Mouse (Mus musculus) spleen, postnatal 10 days (tissue): ENCODE measurements around the gene Cenpm.

Source experiments
- DNase-seq, 2 experiments: peaks; one replicate each; pipeline ENCODE4 v3.0.0; 2021 to 2022; ENCODE audit warnings: low spot score in 2 of 2

Gene Cenpm

DNA sequence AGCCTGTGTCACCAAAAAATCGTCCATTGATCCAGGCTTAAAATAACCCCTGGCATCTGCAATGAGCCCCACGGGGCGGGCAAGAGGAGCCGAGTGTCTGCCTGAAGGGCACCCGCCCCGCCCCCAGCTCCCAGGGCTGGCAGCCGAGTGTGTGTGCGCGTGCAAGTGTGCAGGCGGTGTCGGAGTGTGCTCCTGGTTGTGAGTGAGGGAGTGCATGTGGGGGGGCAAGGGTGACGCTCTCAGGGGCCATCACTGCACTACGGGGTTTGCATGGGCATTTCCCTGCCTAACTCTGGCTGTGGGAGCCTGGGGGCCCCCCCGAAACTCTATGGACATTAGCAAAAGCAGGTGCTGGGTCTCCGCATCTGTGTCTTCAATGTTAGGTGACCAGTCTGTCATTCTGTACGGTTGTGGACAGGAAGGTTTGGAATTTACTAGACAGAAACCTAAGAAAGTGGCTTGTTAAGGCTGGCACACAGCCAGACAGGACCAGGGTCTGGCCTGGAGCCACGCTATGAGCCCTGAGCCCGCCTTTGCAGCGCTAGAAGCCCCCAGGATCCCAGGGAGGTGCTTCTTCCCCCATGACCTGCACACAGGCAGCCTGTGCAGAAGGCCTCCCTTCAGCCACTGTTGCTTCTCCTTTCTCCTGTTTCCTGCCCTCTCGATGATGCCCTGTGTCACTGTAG lies 28.3 kb downstream of the Cenpm start:
- DNase-seq, result no peak

DNA sequence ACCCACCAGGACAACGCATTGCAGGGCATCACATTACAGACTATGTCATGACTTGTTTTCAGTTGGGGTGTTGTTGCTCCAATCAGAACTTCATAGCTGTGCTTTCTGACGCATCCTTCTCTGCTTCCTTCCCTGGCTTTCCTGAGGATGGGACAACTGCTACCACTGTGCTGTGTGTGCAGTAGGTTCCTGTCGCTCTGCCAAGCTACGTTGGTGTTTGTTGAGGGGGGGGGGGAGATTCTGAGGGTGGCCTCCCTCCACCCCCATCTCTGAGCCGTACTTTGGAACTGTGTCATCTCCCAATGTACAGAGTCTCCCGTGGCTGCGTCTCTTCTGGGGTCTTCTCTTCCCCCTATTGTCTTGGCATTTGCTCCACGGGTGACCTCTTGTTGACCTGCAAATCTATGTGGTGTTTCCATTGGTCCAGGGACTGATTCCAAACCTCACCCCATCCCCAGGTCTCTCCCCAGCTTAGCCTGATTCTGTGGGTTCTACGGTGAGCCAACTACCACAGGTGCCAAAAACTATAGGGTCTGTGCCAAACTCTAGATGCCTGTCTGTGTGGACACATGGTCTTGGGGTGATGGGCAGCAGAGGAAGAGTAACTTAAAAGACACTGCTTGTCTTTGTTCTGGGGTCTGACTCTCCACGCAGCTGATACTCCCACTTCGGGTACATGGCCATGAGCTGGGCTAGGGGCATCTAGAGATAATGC lies 29.1 kb downstream of the Cenpm start:
- no peak for DNase-seq

DNA sequence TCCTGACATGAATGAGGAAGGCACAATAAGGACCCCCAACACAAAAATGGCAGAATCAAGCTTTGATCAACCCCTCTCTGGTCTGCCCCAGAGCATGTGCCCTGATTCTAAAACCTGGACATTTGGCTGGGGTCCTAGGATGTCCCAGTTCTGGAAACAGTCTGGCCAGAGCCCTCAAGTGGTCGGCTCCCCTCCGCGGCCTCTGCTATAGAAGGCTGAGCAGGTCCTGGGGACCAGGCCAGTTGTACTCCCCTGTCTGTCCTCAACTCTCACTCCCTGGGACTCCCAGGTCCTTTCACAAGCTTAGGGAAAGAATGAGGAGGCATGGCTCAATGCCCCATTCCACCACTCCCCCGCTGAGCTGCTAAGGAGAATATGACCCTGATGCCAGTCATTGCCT lies 31.3 kb downstream of the Cenpm start:
- no peak for DNase-seq

DNA sequence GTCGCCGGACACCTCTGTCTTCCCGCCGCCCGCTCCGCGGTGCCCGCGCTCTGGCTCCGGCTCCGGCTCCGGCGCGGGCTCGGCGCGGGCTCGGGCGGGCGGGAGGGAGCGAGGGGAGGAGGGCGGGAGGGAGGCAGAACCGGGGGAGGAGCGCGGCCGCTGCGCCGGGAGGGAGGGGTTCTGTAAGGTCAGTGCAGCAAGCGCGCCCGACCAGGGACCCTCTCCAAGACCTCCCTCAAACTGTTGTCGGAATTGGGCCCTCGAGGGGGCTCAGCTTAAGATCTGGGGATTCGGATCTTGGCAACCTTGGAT lies 31.8 kb downstream of the Cenpm start, which contains the start of gene Shisa8:
Gene Shisa8, minus strand, starts transcription at position 64 of the 312 bp plus-strand sequence.
- no peak for DNase-seq

DNA sequence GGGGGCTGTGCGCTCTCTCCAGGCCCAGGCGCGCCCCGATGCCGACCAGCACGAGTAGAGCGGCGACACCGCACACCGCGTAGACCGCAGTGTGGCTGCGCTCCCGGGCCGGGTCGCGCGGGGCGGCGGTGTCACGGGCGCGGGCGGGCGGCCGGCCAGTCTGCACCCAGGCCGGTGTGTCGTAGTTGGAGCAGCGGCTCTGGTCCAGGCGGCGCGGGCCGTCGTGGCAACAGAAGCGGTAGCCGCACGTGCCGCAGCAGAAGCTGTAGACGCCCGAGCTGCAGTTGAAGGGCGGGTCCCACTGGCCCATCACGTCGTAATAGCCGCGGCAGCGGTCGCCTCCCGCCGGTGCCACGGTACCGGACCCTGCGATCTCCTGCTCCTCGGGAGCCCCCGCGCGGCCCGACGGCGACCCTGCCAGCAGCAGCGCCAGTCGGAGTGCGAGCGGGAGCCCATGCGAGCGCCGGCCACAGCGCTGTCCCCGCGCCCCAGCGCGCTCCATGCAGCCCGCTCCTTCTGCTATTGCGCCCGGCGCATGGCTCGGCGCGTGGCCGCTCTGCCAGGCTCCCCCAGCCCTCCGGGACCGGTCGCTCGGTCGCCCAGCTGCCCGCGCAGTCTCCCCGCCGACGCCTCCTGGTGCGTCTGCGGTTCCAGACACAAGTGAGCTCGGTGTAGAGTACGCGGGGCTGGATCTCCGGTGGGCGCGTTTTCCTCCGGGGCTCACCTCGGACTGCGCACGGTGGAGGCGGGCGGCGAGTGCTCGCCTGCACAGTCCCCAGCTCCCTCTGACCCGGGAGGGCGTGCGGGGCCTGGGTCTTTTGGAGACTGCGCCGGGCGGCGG lies 32.4 kb downstream of the Cenpm start:
- DNase-seq, result no peak

DNA sequence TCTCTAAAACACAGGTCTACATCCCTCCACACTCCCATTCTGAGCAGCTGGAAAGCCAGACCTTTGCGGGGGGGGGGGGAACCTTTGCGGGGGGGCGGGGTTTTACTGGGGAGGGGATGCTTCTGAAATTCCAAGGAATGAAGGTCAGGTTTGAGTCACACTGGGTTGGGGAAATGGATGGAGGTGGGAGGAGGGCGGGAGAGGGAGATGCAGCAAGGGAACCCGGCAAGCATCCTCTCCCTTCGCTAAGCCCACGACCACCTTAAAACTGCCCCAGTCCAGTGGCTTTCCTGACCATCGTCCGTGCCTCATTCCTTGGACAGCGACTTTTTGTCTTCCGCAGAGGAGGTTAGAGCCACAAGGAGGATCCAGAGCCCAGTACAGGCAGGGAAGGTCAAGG lies 33.3 kb downstream of the Cenpm start:
- DNase-seq, result no peak

DNA sequence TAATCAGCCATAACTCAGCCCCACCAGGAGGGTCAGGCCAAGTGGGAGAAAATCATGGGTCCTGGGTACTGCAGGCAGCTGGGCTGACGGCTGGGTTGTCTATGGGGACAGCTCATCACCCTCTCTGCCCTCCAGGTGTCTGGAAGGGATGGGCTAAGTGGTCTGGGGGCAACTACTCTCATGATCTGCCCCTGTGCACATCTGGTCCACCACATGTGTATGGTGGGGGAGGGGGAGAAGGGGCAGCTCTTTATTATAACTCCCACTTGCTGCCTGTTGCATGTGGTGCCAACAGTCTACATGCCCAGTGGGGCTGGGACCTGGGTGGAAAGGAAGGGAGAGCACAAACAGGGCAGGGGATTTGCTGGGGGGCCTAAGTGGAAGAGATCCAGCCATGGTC lies 33.7 kb downstream of the Cenpm start:
- DNase-seq, result no peak

DNA sequence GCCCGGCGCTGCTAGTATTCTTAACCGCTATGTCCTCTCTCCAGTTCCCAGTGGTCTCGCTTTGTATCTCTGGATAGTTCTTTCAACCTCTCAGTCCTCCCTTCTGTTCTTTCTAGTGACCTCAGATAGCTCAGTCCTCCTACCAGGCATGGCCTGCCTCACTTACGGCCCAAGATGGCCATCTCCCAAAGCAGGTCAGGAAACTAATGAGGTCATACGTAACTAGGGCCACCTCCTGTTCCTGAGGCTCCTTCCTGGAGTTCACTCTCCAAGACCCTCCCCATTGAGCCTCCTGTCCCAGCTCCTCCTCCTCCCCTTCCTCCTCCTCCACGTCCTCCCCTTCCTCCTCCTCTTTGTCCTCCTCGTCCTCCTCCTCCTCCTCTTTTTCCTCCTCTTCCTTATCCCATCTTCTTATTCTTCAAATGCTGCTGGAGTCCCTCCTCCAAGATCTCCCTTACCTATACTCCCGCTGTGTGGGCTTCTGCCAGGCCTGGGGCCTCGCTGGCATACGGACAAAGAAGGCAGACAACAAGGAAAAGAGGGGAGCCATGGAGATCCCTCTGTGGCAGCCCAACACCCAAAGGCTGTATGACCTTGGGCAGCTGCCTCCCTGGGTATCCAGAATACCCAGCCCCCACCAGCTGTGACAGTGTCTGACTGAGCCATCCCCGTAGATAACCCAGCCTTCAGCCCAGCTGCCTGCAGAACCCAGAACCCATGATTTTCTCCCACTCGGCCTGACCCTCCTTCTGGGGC lies 35.1 kb downstream of the Cenpm start:
- no peak for DNase-seq

DNA sequence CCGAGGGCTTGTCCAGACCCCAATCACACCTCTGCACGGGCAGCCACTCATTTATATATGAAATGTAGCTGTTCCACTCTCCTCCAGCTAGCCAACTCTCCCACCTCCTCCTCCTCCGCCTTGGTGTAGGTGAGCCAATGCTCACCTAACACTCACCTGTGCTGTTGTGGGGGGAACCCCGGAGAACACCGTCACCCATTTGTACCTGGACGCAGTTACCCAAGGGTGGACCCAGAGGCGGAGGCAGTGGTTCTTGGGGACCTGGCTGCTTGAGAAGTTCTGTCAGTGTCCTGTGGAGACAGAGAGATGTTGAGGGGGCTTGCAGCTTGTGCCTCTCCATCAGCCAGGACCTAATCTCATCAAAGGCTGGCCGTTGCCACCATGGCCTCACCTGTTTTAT lies 36.2 kb downstream of the Cenpm start:
- no peak for DNase-seq

DNA sequence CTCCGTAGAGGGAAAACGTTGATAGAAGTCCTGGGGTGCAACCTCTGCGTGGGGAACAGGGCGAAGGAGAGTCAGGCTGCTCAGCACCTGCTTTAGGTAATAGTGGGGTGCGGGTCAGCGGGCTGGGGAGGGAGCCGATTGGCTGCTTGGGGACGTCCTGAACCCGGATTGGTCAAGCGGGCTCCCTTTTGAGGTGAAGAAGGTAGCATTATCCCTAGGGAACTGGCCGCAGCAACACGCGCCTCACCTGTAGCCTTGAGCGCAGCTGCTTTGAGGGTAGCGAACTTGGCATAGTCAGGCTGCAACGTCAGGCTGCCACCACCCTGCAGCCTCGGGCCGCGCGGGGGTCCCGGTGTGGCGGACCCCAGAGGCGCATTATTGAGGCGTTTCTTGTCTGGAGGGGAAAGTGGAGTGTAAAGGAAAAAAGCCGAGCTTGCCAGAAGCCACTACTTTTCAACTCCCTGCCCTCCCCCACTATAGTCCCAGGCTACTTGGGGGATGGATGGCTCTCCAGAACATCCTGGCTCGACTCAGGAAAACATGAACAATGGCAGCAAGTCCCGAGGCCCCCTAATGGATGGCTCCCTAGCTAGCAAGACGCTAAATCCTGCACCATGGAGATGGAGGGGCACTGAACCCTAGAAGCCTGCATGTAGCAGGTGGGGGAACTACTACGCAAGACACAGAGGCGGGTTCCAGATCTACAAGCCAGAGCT lies 36.9 kb downstream of the Cenpm start:
- DNase-seq, result no peak

DNA sequence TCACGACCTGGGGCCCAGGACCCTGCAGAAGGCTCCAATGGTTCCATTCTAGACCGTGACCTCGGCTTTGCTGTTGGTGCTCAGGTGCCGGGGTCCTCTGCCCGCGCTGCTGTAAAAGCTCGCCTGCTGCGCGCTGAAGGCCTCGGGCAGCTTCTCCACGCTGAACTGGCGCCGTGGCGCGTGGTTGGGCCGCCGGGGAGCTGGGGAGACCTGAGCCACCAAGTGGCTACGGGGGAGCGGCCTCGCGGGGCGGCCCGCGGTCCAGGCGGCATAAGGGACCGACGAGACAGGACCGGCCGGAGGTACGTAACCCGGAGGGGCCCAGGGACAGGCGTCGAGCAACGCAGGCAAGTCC lies 37.5 kb downstream of the Cenpm start:
- no peak for DNase-seq

DNA sequence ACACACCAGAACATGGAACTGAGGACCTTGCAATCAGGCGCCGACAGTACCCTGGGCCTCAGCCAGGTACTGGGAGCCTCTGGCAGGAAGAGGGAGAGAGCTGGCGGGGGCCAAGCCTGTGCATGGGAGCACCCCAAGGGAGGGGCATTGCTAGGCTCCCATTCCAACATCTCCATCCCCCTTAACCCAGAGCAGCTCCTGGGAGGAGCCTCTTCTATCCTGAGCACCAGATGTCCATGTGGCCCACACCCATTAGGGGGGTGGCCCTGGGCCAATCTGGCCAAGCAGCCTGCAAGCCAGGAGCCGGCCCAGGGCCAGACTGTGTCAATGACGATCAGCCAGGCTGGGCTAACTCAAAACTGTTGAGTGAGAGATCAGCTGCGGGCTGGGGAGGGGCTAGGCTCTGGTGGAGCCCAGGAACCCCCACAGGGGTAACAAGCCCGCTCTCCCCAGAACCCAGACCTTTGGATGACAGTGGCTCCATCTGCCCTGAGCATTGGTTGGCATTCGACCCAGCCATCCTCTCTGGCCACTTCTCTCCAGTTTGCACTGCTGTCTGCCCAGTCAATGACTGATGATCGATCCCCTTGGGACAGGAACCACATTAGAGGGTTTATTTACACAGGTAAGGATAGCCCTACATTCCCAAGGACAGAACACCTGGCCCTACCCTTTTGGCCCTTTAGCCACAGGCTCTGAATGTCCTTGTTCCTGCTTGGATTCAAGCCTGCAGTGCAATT lies 38.0 kb downstream of the Cenpm start:
- no peak for DNase-seq

DNA sequence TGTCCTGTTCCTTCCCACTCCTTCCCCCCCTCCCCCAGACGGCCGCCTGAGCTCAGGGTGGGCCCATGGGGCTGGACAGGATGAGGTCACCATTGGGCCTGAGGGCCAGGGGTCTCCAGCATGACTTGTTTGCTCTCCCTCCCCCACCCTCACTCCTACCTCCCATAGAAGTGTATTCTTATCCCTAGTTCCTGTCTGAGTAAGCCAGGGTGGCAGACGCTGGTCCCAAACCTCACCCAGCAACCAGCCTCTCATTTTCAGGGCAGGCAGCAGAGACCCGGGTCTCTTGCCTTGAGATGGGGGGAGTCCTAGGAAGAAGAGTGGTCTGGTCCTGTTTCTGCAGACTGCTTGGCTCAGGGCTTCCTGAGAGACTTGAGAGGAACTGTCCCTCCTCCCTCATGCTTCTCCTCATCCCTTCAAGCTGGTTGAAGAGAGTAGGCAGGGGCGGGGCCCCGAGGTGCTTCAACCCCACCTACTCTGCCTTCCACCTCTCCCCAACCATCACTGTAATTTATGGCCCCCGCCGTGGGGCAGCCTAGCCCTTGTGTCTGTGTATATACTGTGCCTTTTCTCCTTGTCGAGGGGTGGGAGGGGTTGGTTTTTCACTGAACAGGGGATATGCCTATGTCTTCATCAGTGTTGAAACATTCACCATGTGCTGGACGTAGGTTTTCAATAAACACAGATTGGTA lies 39.7 kb downstream of the Cenpm start:
- DNase-seq, result no peak

DNA sequence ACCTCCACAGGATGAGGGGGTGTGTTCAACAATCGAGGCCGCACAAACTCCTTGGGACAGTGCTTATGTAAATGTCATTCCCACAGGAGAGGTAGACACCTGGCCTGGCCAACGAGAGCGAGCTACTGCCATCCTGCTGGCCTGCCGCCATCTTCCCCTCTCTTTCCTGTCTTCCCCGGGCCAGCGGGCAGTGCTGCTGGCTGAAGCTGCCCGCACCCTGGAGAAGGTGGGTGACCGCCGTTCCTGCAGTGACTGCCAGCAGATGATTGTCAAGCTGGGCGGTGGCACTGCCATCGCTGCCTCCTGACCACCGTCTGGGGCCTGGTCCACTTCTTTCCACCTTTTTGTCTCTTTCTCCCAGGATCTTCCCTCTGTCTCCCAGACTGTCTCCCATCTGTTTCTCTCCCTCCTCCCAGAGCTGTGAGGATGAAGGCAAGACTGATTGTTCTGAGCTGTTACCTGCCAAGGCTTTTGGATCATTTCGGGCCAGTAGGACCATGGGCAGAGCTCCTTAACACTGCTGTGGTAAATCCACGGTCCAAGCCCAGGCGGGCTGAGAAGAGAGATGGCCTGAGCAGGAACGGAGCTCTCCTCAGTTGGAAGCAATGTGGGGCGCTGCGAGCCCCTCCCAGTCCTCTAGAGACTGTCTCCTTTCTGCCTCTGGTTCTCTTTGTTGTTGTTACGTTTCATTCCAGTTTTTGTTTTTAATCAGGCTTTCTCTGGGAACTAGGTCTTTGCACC lies 40.8 kb downstream of the Cenpm start:
- no peak for DNase-seq

DNA sequence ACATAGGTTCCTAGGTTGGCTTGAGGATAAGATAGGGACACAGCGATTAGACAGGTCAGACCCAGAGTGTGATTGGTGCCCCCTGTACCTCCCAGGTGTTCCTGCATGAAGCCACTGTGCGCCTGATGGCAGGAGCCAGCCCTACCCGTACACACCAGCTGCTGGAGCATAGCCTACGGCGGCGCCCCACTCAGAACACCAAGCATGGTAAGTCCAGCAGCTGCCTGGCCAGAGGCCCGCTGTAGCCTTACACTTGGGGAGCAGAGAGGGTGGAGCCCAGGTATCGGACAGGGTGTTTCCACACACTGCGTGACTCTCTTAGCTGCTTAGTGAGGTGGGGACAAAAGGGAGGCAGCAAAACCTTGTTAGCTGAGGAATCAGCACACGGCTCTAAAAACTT lies 41.5 kb downstream of the Cenpm start:
- no peak for DNase-seq

DNA sequence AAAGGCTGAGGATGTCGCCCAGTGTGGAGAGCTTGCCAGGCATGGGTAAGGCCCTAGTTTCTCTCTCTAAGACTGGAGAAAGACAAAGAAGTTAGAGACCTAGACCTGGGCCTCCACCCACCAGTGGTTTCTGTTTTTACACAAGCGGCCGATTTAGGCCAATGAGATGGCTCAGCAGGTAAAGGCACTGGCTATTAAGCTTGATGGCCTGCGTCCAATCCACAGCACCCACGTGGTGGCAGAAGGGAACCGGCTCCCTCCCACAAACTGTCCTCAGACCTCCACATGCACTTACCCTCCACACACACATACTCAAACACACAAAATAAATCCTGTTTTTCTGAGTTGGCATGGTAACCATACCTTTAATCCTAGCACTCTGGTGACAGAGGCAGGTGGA lies 42.5 kb downstream of the Cenpm start:
- no peak for DNase-seq

DNA sequence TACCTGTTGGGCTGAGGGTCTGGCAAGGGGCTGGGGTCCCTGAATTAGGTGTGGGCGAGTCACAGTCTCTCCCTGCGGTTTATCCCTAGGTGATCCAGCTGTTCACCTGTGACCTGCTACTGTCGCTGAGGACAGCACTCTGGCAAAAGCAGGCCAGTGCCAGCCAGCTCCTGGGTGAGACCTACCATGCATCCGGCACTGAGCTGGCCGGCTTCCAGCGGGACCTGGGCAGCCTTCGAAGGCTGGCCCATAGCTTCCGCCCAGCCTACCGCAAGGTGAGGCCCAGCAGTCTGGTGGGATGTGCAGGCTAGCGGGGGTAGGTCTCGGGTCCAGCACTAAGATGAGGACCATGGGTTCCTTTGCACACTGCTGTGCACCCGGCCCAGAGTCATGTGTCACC lies 45.0 kb downstream of the Cenpm start:
- DNase-seq, result no peak

DNA sequence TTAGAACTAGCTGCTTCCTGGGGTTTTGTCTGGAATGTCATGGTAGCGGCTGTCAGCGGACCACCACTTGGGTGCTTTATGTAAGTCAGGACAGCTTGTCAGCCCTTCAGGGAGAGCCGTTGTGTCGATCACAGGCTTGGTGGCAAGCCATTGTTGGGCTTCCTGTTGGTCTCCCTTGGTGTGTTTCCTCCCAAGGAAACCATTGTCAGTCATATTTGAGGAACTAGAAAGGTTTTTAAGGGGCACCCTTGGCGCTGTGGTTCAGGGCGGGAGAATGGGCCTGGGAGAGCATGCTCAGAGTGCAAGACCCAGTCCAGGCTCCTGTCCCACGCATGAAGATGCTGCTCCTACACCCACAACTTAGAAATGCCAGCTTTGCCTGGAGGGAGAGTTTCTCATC lies 46.2 kb downstream of the Cenpm start:
- DNase-seq, result no peak

DNA sequence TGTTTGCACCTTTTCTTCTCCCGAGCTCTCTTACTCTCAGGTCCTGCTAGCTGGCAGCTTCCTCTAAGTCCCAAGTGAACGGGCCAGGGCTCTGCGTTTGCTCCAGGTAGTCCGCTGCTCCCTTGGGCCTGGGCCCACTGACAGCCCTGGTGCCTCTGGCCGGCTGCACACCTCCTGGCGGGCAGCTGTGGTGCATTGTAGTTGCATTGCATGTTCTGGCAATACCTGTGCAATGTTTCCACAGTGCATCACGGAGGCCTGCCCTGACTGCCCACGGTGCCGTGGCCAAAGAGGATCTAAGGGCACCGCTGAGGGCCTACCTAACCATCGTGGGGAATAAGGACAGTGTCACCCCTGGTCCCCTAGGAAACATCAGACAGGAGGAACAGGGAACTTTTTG lies 46.6 kb downstream of the Cenpm start:
- no peak for DNase-seq
